Mouse (Mus musculus): ENCODE measurements around the gene Efna3. TPM values are rescaled to one million over a fixed set of nuclear protein-coding genes. Genes with fewer than 3 reads are reported as not detected.

The Efna3 gene
- polyA plus RNA-seq, 1 experiment from 2014 or later, result 9.7 TPM

DNA sequence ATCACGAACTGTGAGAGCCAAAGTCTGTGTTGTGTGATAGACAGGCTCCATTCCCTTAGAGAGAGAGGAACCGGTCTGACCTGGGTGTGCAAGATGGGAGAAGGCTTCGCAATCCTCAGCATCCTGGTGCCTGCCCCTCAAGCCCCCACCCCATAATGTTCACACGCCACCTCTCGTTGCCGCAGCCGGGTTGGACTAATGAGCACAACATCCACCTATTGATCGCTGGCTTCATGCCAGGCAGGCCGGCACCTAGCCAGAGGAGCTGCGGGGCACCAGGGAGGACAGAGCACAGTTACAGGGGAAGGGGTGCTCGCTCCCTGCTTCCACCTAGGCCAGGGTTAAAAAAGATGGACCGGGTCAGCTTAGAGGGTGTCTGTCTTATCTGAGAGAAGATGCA, 9.7 kb upstream of the Efna3 start:
- WGBS, result 28% methylated on average over 12 of the region's 12 CpGs
- no peak overlapping the region for H3K4me2 ChIP-seq (replicated peaks; ENCODE audit: low read depth, low read length)
- H3K27me3 ChIP-seq (ENCODE audit: control insufficient read depth, insufficient read depth, low read length), result no peaks in the 10 kb centered on the region
- no peak overlapping the region for H3K27ac ChIP-seq (ENCODE audit: low read depth, low read length)
- peaks cover 25% of the 10 kb centered on the region for H3K36me3 ChIP-seq (ENCODE audit: control insufficient read depth, insufficient read depth, low read length)
- ATAC-seq (ENCODE audit: low FRiP score, low TSS enrichment), result no peak
- H3K9me3 ChIP-seq (ENCODE audit: control insufficient read depth, low read length), result no peaks in the 10 kb centered on the region
- no peak overlapping the region for H3K4me3 ChIP-seq (ENCODE audit: low read length)
- no peak overlapping the region for H3K9ac ChIP-seq (ENCODE audit: low read depth, low read length)
- peaks cover 41% of the 10 kb centered on the region for H3K4me1 ChIP-seq (ENCODE audit: control insufficient read depth, insufficient read depth, low read length)

DNA sequence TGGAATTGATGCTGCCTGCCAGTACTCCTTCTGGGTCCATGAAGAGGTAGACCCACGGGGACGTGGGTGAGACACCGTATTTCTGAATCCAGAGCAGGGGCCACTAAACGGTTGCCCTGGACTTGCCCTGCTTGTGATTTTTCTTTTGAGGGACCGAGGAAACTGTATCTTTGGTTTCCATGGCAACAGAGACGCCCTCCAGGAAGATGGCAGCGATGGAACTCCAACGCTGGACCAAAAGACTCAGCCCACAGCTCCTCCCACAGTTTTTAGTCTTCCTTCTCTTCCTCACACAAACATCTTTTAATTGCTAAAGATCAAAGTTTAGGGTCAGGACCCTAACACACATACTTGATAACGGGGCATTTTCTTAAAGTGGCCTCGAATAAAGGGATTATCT, 9.2 kb upstream of the Efna3 start:
- Histone ChIP-seq H3K27ac (ENCODE audit: low read depth, low read length) (no peak overlapping the region), H3K4me1 (ENCODE audit: control insufficient read depth, insufficient read depth, low read length) (peaks cover 45% of the 10 kb centered on the region), H3K9ac (ENCODE audit: low read depth, low read length) (no peak overlapping the region), H3K4me3 (ENCODE audit: low read length) (no peak overlapping the region), H3K27me3 (ENCODE audit: control insufficient read depth, insufficient read depth, low read length) (no peaks in the 10 kb centered on the region), H3K36me3 (ENCODE audit: control insufficient read depth, insufficient read depth, low read length) (peaks cover 25% of the 10 kb centered on the region), H3K9me3 (ENCODE audit: control insufficient read depth, low read length) (no peaks in the 10 kb centered on the region), H3K4me2 (replicated peaks; ENCODE audit: low read depth, low read length) (no peak overlapping the region)
- 33% methylated on average over 10 of the region's 10 CpGs for WGBS
- no peak for ATAC-seq (ENCODE audit: low FRiP score, low TSS enrichment)

DNA sequence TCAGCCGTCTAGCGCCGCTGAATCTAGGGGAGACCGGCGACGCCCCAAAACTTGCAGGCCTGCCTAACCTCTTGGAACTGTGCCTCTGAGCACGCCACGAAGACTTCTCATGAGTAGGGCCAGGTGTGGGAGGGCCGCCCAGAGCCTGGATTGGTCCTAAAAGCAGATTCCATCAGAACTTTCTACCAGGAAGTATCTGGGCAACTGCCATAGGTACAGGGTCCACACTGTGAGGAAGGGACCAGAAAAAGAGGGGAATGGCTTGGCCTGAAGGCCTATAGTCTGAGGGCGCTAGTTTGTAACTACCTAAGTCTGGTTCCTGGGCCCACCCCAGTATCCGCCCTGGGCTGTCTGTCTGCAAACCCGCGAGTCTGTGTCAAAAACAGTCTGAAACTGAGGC, 8.8 kb upstream of the Efna3 start:
- no peaks in the 10 kb centered on the region for H3K9me3 ChIP-seq (ENCODE audit: control insufficient read depth, low read length)
- H3K4me1 ChIP-seq (ENCODE audit: control insufficient read depth, insufficient read depth, low read length), result peaks cover 42% of the 10 kb centered on the region
- peaks cover 25% of the 10 kb centered on the region for H3K36me3 ChIP-seq (ENCODE audit: control insufficient read depth, insufficient read depth, low read length)
- H3K9ac ChIP-seq (ENCODE audit: low read depth, low read length), result no peak overlapping the region
- H3K27ac ChIP-seq (ENCODE audit: low read depth, low read length), result no peak overlapping the region
- H3K27me3 ChIP-seq (ENCODE audit: control insufficient read depth, insufficient read depth, low read length), result no peaks in the 10 kb centered on the region
- ATAC-seq (ENCODE audit: low FRiP score, low TSS enrichment), result no peak
- no peak overlapping the region for H3K4me3 ChIP-seq (ENCODE audit: low read length)
- WGBS, result 67% methylated on average over 13 of the region's 13 CpGs
- H3K4me2 ChIP-seq (replicated peaks; ENCODE audit: low read depth, low read length), result no peak overlapping the region

DNA sequence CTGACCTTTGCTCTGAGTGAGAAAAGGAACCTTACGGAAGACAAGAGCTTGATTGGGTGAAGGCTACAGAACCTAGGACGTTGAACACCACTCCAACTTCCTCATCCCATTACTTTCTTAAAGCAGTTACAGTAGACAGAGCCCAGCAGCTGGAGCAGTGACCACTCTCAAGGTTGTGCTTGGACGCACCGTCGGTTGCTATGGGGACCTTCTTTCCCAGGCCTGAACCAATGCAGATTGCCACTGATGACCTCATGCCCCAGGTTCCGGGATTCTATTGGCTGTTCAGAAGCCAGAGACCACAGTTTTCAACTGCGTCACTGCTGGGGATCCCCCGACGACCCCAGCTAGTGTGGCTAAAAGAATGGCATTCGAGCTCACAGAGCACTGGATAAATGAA, 8.2 kb upstream of the Efna3 start:
- peaks cover 37% of the 10 kb centered on the region for H3K4me1 ChIP-seq (ENCODE audit: control insufficient read depth, insufficient read depth, low read length)
- ATAC-seq (ENCODE audit: low FRiP score, low TSS enrichment), result peak; percentile 44; the same call in 1 of the 2 replicates

DNA sequence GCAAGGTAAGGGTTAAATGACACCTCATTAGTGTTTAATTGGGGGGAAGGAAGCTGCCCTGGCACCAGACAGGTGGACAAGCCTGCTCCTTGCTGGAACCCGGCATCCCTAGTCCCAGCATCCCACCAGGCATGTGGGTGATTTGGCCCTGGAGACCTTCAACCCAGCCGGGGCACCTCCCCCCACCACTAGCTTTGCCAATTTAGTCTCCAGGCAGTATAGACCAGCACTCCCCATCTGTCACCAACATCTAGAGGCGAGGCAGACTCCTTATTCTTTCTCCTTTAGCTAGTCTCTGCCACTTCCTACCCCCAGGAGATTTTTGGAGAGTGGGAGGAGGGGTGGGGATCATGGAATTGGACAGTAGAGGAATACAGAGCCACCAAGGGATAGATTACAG, 7.6 kb upstream of the Efna3 start:
- no peaks in the 10 kb centered on the region for H3K9me3 ChIP-seq (ENCODE audit: control insufficient read depth, low read length)
- H3K27me3 ChIP-seq (ENCODE audit: control insufficient read depth, insufficient read depth, low read length), result no peaks in the 10 kb centered on the region
- H3K27ac ChIP-seq (ENCODE audit: low read depth, low read length), result no peak overlapping the region
- WGBS, result 43% methylated on average over 3 of the region's 3 CpGs
- H3K36me3 ChIP-seq (ENCODE audit: control insufficient read depth, insufficient read depth, low read length), result peaks cover 25% of the 10 kb centered on the region
- no peak overlapping the region for H3K4me2 ChIP-seq (replicated peaks; ENCODE audit: low read depth, low read length)
- no peak overlapping the region for H3K9ac ChIP-seq (ENCODE audit: low read depth, low read length)
- ATAC-seq (ENCODE audit: low FRiP score, low TSS enrichment), result no peak
- H3K4me3 ChIP-seq (ENCODE audit: low read length), result no peak overlapping the region
- peaks cover 32% of the 10 kb centered on the region for H3K4me1 ChIP-seq (ENCODE audit: control insufficient read depth, insufficient read depth, low read length)

More for the DNA sequence above, 8.2 kb upstream of the Efna3 start:
- 22% methylated on average over 10 of the region's 10 CpGs for WGBS
- Histone ChIP-seq H3K9me3 (ENCODE audit: control insufficient read depth, low read length) (no peaks in the 10 kb centered on the region), H3K27ac (ENCODE audit: low read depth, low read length) (no peak overlapping the region), H3K27me3 (ENCODE audit: control insufficient read depth, insufficient read depth, low read length) (no peaks in the 10 kb centered on the region), H3K9ac (ENCODE audit: low read depth, low read length) (no peak overlapping the region), H3K36me3 (ENCODE audit: control insufficient read depth, insufficient read depth, low read length) (peaks cover 25% of the 10 kb centered on the region), H3K4me3 (ENCODE audit: low read length) (no peak overlapping the region), H3K4me2 (replicated peaks; ENCODE audit: low read depth, low read length) (peak overlapping the region; percentile 10; the same call in 1 of the 2 replicates)

DNA sequence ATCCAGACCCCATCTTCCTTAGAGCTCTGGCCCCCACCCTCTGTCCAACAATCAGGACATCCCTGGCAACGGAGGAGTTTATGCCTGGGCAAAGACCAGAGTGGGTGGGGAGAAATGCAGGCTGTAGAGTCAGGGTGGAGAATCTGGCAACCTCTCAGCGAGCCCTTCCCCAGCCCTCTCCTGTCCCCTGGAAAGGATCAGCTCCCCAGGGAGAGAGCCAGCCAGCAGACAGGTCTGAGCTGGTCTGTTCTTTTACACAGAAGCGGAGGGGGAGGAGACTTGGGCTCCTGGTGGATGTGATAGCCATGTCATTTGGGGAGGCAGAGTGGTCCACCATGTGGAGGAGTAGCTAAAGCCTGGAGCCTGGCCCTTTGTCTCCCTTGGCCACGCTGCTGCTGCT, 5.9 kb upstream of the Efna3 start:
- WGBS, result 17% methylated on average over 4 of the region's 4 CpGs

DNA sequence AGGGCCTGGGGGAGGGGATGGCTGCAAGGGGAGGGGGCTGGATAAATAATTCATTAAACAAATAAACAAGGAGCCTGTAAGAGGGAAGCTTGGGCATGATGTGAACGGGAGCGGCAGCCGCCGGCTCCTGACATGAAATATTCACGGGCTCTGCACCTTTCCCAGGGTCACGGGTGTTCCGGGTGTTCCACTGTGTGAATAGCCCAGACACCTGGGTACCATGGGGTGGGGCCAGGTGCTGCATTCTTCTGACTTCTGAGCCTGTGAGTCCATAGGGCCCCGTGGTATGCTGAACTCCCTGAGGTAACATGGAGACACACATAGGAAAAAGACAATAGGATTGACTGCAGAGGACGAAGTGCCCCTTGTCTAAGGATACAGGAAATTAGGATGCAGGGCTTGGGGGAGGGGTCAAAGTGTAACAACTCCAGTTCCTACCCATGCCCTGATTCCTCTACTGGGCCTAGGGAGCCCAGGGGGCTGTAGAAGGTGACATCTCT, 4.7 kb upstream of the Efna3 start:
- no peaks in the 10 kb centered on the region for H3K36me3 ChIP-seq (ENCODE audit: control insufficient read depth, insufficient read depth, low read length)
- no peak overlapping the region for H3K4me3 ChIP-seq (ENCODE audit: low read length)
- H3K27me3 ChIP-seq (ENCODE audit: control insufficient read depth, insufficient read depth, low read length), result peaks cover 2% of the 10 kb centered on the region; the same call in 1 of the 2 replicates
- no peak for ATAC-seq (ENCODE audit: low FRiP score, low TSS enrichment)
- H3K27ac ChIP-seq (ENCODE audit: low read depth, low read length), result no peak overlapping the region
- WGBS, result 13% methylated on average over 9 of the region's 9 CpGs
- H3K4me2 ChIP-seq (replicated peaks; ENCODE audit: low read depth, low read length), result 0 out of 2 replicates have a peak overlapping the region, but pooled peaks have one; percentile 5
- no peaks in the 10 kb centered on the region for H3K9me3 ChIP-seq (ENCODE audit: control insufficient read depth, low read length)
- H3K9ac ChIP-seq (ENCODE audit: low read depth, low read length), result no peak overlapping the region
- peaks cover 26% of the 10 kb centered on the region for H3K4me1 ChIP-seq (ENCODE audit: control insufficient read depth, insufficient read depth, low read length)

More for the DNA sequence above, 5.9 kb upstream of the Efna3 start:
- H3K36me3 ChIP-seq (ENCODE audit: control insufficient read depth, insufficient read depth, low read length), result peaks cover 8% of the 10 kb centered on the region
- no peak overlapping the region for H3K27ac ChIP-seq (ENCODE audit: low read depth, low read length)
- H3K27me3 ChIP-seq (ENCODE audit: control insufficient read depth, insufficient read depth, low read length), result no peaks in the 10 kb centered on the region
- no peak overlapping the region for H3K9ac ChIP-seq (ENCODE audit: low read depth, low read length)
- no peak overlapping the region for H3K4me2 ChIP-seq (replicated peaks; ENCODE audit: low read depth, low read length)
- ATAC-seq (ENCODE audit: low FRiP score, low TSS enrichment), result no peak
- no peak overlapping the region for H3K4me3 ChIP-seq (ENCODE audit: low read length)
- H3K9me3 ChIP-seq (ENCODE audit: control insufficient read depth, low read length), result no peaks in the 10 kb centered on the region
- H3K4me1 ChIP-seq (ENCODE audit: control insufficient read depth, insufficient read depth, low read length), result peaks cover 27% of the 10 kb centered on the region

DNA sequence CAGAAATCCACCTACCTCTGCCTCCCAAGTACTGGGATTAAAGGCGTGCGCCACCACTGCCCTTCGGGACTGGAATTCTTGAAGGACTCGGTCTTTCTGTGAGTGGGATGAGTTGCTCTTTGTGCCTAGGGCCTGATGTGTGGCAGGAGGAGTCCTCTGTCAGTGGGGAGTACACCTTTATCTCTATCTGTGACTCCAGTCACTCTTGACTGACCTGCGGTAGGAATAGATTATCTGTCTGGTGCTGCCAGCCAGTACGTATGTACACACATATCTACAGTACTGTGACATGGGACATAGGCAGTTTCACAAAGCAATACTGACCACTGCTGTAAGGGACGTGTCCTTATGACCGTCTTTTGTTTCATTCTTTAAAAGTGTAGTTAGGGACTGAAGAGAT, 3.1 kb upstream of the Efna3 start:
- 96% methylated on average over 8 of the region's 8 CpGs for WGBS
- ATAC-seq (ENCODE audit: low FRiP score, low TSS enrichment), result no peak
- no peak overlapping the region for H3K9ac ChIP-seq (ENCODE audit: low read depth, low read length)
- peaks cover 10% of the 10 kb centered on the region for H3K27me3 ChIP-seq (ENCODE audit: control insufficient read depth, insufficient read depth, low read length)
- no peak overlapping the region for H3K4me2 ChIP-seq (replicated peaks; ENCODE audit: low read depth, low read length)
- no peak overlapping the region for H3K4me3 ChIP-seq (ENCODE audit: low read length)
- H3K27ac ChIP-seq (ENCODE audit: low read depth, low read length), result no peak overlapping the region
- H3K9me3 ChIP-seq (ENCODE audit: control insufficient read depth, low read length), result no peaks in the 10 kb centered on the region
- H3K36me3 ChIP-seq (ENCODE audit: control insufficient read depth, insufficient read depth, low read length), result no peaks in the 10 kb centered on the region
- H3K4me1 ChIP-seq (ENCODE audit: control insufficient read depth, insufficient read depth, low read length), result peaks cover 30% of the 10 kb centered on the region

DNA sequence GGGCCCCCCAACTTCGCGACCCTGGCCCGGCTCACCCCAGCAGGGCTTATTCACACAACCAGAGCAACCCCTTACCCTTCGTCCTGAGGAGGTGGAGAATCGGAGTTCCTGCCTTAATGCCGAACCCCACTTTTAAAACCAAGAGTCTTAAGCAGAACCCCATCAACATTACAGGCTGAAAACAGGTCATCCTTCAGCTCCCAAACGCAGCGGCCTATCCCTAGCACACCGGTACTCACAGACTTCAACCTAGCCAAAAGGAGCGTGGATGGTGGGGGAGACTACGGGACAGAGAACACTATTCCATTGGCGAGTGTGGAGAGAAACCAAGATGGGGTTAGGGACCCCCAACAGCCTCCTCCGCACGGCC, 649 bp downstream of the Efna3 start:
- Histone ChIP-seq H3K4me2 (replicated peaks; ENCODE audit: low read depth, low read length) (peak overlapping the region; percentile 97), H3K27ac (ENCODE audit: low read depth, low read length) (no peak overlapping the region), H3K9ac (ENCODE audit: low read depth, low read length) (peak overlapping the region; percentile 69), H3K4me3 (ENCODE audit: low read length) (peak overlapping the region; percentile 64), H3K4me1 (ENCODE audit: control insufficient read depth, insufficient read depth, low read length) (peaks cover 45% of the 10 kb centered on the region), H3K9me3 (ENCODE audit: control insufficient read depth, low read length) (no peaks in the 10 kb centered on the region), H3K27me3 (ENCODE audit: control insufficient read depth, insufficient read depth, low read length) (peaks cover 35% of the 10 kb centered on the region), H3K36me3 (ENCODE audit: control insufficient read depth, insufficient read depth, low read length) (no peaks in the 10 kb centered on the region)
- under 1% methylated on average over 14 of the region's 14 CpGs for WGBS
- ATAC-seq (ENCODE audit: low FRiP score, low TSS enrichment), result no peak
